Mouse (Mus musculus) frontal cortex, adult 2 months (tissue): ENCODE data around the gene Ing2. TPM values are rescaled to one million over a fixed set of nuclear protein-coding genes. Genes with fewer than 3 reads are reported as not detected.

Experiments used
- polyA plus RNA-seq: library from polyadenylated mRNA; depleted of rRNA; stranded (reverse); fragments of >200 nt; gene quantifications from 2 replicates; pipeline ENCODE4 v1.2.3, GENCODE M21; 2012; rRNA removed

The Ing2 gene
- polyA plus RNA-seq, 1 experiment = 38.9 TPM

Other genes starting within 250 kb of the Ing2 start
- gene Stox2, start 229.2 kb downstream of the Ing2 start, polyA plus RNA-seq = 28.0 and 29.4 TPM in 2 replicates
- 40.8 and 43.5 TPM in 2 replicates for gene Trappc11, start 142.1 kb downstream of the Ing2 start, polyA plus RNA-seq
- 22.3 TPM in 2 replicates for gene Rwdd4a, start 141.9 kb downstream of the Ing2 start, polyA plus RNA-seq
- 11.4 and 13.4 TPM in 2 replicates for gene Cdkn2aip, start 38.4 kb upstream of the Ing2 start, polyA plus RNA-seq
- not detected in 2 replicates for gene Cldn24, start 146.6 kb upstream of the Ing2 start, polyA plus RNA-seq
- 0.18 and 0.46 TPM in 2 replicates for gene Cldn22, start 148.9 kb upstream of the Ing2 start, polyA plus RNA-seq